Mouse (Mus musculus): ENCODE results near the gene Nod2. TPM values are rescaled to one million over a fixed set of nuclear protein-coding genes. Genes with fewer than 3 reads are reported as not detected.

Nod2 gene
- polyA plus RNA-seq, 1 experiment from 2014 or later, result 0.18 TPM

DNA sequence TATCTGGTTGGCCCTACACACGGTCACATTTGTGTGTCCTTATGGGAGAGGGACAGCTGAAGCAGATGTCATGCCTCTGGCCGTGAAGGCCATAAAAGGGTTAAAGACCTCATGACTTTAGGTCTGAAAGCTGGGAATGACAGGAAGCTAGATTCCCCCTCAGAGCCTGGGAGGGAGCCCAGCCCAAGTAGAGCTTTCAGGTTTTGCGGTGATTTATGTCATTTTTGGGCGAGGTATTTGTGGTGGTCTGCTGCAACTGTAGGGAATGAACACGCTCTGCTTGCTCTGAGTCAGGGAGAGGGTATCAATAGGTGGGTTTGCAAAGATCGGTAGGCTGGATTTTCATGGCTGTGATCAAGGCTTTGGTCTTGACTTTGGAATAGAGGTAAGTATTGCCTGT is 42.8 kb downstream of the Nod2 start:
- H3K9me3 ChIP-seq, result no peaks in the 10 kb centered on the region
- no peak overlapping the region for H3K4me2 ChIP-seq
- H3K36me3 ChIP-seq (replicated peaks), result no peaks in the 10 kb centered on the region
- no peak overlapping the region for H3K9ac ChIP-seq
- H3K4me3 ChIP-seq, result no peak overlapping the region
- H3K4me1 ChIP-seq, result no peaks in the 10 kb centered on the region
- no peak overlapping the region for H3K27ac ChIP-seq
- H3K27me3 ChIP-seq (replicated peaks), result 0 out of 2 replicates have a peak, but pooled peaks cover 3% of the 10 kb centered on the region
- WGBS, result 90% methylated on average over 6 of the region's 6 CpGs
- ATAC-seq (replicated peaks), result no peak

DNA sequence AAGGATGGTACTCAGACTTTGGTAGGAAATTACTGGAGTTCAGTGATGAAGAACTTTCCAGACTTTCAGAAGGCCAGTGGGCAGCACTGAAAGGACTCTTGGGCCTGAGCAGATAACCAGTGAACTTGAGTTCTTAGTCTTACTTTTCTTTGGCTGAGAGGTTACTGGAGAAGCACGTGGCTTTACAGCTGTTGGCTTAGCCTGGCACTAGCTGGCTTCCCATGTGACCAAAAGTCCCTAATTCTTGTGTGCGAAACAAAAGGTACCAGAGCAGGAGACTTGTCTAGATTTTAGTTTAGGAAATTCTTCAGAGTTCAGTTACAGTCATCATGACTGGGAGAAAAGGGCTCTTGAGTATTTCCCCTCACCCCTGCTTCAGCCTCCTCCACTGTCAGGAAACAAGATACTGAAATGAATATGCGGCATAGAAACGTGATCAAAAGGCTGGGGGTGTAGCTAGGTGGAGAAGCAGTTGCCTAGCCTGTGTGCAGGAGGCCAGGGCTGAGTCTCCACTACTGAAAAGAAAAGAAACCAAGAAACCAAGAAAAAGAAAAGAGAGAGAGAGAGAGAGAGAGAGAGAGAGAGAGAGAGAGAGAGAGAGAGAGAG is 44.3 kb downstream of the Nod2 start:
- H3K4me2 ChIP-seq, result no peak overlapping the region
- no peak overlapping the region for H3K9ac ChIP-seq
- H3K27ac ChIP-seq, result no peak overlapping the region
- no peak for ATAC-seq (replicated peaks)
- H3K9me3 ChIP-seq, result no peaks in the 10 kb centered on the region
- no peak overlapping the region for H3K4me3 ChIP-seq
- 0 out of 2 replicates have a peak, but pooled peaks cover 6% of the 10 kb centered on the region for H3K27me3 ChIP-seq (replicated peaks)
- WGBS, result 59% methylated on average over 4 of the region's 4 CpGs
- peaks cover 3% of the 10 kb centered on the region for H3K4me1 ChIP-seq
- H3K36me3 ChIP-seq (replicated peaks), result no peaks in the 10 kb centered on the region

DNA sequence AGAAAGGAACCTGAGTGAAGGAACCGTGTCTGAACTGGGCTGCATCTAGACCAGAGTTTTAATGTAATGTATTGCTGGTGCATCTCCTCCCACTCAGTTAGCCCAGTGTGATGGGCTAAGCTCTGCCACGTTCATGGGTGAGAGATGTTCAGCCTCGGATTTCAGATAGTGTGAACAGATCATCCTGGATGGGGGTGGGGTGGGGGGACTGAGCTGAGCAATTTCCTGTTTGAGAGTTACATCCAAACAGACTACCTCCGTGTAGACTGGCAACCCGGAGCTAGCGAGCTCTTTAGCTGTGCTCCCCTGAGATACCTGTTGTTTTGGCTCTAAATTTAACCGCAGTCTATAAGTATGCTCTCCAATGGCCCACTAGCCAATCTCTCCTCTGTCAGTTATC is 44.8 kb downstream of the Nod2 start:
- WGBS, result 59% methylated on average over 7 of the region's 7 CpGs
- H3K9me3 ChIP-seq, result no peaks in the 10 kb centered on the region
- no peak overlapping the region for H3K27ac ChIP-seq
- no peak overlapping the region for H3K9ac ChIP-seq
- no peak for ATAC-seq (replicated peaks)
- H3K36me3 ChIP-seq (replicated peaks), result no peaks in the 10 kb centered on the region
- H3K4me2 ChIP-seq, result no peak overlapping the region
- H3K4me1 ChIP-seq, result peaks cover 3% of the 10 kb centered on the region
- 0 out of 2 replicates have a peak, but pooled peaks cover 6% of the 10 kb centered on the region for H3K27me3 ChIP-seq (replicated peaks)
- H3K4me3 ChIP-seq, result no peak overlapping the region

DNA sequence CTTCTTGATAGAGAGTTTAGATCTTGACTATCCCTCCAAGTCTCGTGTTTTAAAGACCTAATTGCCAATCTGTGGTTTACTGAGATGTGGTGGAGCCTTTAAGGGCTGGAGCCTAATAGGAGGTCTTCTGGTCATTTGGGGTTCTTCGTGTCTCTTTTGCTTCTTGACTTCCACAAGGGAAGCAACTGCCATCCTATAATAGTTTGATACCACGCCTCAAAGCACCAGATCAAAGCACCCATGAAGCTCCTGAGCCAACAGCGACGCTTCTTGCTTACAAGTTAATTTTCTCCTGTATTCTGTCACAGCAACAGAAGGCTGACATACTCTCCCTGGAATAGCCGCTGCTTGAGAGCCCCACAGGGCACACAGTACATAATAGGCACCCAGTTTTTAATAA is 45.8 kb downstream of the Nod2 start:
- H3K4me3 ChIP-seq, result no peak overlapping the region
- no peak overlapping the region for H3K9ac ChIP-seq
- 70% methylated on average over 6 of the region's 6 CpGs for WGBS
- H3K27ac ChIP-seq, result no peak overlapping the region
- H3K36me3 ChIP-seq (replicated peaks), result no peaks in the 10 kb centered on the region
- H3K9me3 ChIP-seq, result no peaks in the 10 kb centered on the region
- ATAC-seq (replicated peaks), result no peak
- H3K4me1 ChIP-seq, result peaks cover 7% of the 10 kb centered on the region
- no peak overlapping the region for H3K4me2 ChIP-seq
- 0 out of 2 replicates have a peak, but pooled peaks cover 6% of the 10 kb centered on the region for H3K27me3 ChIP-seq (replicated peaks)

DNA sequence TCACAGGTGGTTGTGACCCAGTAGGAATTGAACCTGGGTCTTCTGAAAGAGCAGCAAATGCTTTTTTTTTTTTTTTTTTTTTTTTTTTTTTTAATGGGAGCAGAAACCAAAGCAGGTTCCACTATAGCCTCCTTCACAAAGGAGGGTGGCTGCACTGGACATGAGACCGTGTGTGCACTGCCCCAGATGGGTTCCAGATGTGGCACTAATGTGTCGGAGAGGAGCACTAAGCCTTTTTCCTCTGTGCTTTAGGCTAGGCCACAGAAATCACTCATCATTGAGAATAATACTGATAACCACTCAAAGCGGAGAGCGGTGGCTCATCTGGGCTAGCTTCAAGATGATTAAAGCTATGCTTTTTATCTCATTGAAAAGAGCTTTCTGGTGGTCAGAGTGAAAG is 46.3 kb downstream of the Nod2 start:
- WGBS, result 86% methylated on average over 4 of the region's 4 CpGs

DNA sequence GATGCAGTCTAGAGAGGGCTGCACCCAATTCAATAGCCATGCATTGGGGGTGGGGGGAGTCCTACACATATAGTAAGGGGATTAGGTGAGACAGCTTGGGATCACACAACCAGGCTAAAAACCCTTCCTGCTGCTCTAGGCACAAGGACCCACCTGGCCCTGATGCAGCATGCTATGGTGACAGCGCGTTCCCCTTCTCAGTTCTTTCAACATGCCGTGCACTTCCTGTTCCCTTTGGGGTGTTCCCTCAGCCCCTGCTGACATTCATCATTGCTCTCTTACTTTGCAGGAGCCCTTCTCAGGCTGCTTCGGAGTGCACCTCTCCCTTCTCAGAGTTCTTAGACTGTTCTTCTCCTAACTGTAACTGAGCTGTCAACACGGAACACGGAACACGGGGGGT is 47.2 kb downstream of the Nod2 start:
- no peak overlapping the region for H3K4me2 ChIP-seq
- no peaks in the 10 kb centered on the region for H3K9me3 ChIP-seq
- no peak for ATAC-seq (replicated peaks)
- H3K27ac ChIP-seq, result no peak overlapping the region
- WGBS, result 75% methylated on average over 7 of the region's 7 CpGs
- no peaks in the 10 kb centered on the region for H3K36me3 ChIP-seq (replicated peaks)
- no peak overlapping the region for H3K4me3 ChIP-seq
- H3K4me1 ChIP-seq, result peaks cover 12% of the 10 kb centered on the region
- H3K9ac ChIP-seq, result no peak overlapping the region
- H3K27me3 ChIP-seq (replicated peaks), result 0 out of 2 replicates have a peak, but pooled peaks cover 6% of the 10 kb centered on the region

More for the DNA sequence above, 46.3 kb downstream of the Nod2 start:
- H3K4me1 ChIP-seq, result peaks cover 9% of the 10 kb centered on the region
- H3K36me3 ChIP-seq (replicated peaks), result no peaks in the 10 kb centered on the region
- H3K27me3 ChIP-seq (replicated peaks), result 0 out of 2 replicates have a peak, but pooled peaks cover 6% of the 10 kb centered on the region
- H3K4me3 ChIP-seq, result no peak overlapping the region
- no peak overlapping the region for H3K27ac ChIP-seq
- H3K9ac ChIP-seq, result no peak overlapping the region
- H3K4me2 ChIP-seq, result no peak overlapping the region
- no peaks in the 10 kb centered on the region for H3K9me3 ChIP-seq
- ATAC-seq (replicated peaks), result no peak

DNA sequence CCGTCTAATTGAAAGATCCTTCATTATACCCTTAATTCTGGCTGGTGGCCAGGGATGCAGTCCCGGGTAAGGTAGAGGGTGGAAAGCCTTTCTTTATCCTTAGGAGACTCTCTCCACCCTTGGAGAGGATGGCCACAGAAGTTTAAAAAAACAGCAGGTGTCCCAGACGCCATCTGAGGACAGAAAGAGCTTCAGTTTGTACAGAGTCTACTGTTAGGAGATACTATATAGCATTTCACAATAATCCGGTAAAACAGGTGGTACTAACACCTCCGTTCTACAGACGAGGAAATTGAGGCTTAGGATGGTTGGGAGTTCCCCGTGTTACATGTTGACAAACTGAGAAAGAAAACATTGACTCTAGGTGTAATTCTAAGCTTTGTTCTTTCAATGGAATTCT is 49.1 kb downstream of the Nod2 start:
- Histone ChIP-seq H3K27me3 (replicated peaks) (0 out of 2 replicates have a peak, but pooled peaks cover 6% of the 10 kb centered on the region), H3K9me3 (no peaks in the 10 kb centered on the region), H3K36me3 (replicated peaks) (no peaks in the 10 kb centered on the region), H3K27ac (0 out of 2 replicates have a peak overlapping the region, but pooled peaks have one; percentile 2), H3K9ac (no peak overlapping the region), H3K4me3 (peak overlapping the region; percentile 92), H3K4me1 (peaks cover 12% of the 10 kb centered on the region), H3K4me2 (peak overlapping the region; percentile 73)
- 17% methylated on average over 7 of the region's 7 CpGs for WGBS
- peak; percentile 24; the same call in 1 of the 2 replicates for ATAC-seq (replicated peaks)

DNA sequence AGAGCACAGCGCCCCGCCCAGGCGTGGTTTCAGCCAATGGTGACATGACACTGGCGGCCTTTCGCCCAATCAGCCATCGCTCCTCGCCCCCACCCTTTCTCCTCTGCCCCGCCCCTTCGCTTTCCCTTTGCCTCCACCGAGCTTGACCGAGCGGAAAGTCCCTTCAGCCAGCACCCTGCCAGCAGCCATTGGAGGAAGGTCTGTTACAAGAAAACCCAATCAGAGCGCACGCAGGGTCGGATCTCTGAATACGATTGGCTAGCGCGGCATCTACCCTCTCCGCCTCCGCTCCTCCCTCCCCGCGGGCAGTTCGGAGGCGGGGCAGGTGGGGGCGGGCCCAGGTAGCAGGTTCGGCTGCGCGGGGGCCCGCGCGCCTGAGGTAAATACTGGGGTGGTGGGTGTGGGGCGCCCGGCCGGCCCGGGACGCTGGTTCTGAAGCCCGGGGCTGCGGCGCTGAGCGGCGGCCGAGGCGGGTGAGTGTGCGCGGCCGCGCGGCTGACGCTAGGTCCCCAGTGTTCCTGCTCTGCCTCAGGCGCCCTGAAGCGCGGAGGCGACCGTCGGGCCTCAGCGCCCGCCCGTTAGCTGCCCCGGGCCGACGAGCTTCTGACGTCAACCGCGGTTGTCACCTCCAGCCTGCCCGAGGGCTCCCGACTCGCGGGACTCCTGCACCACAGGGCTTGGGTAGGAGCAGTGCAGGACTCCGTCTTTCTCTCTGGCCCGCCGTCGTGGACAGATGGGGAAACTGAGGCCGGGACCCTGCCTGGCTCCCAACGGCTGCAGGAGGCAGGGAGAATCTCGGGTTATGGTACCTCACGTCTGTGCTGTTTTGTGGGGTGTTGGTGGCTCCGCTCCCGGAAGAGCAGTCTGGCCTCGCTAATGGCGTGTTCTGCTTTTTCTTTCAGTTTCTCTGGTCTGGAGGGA is 49.9 kb downstream of the Nod2 start, which contains the start of gene Cyld:
Gene Cyld, plus strand, starts transcription at position 308 of the 921 bp plus-strand sequence.
- under 1% methylated on average over 75 of the region's 80 CpGs for WGBS
- no peaks in the 10 kb centered on the region for H3K9me3 ChIP-seq

DNA sequence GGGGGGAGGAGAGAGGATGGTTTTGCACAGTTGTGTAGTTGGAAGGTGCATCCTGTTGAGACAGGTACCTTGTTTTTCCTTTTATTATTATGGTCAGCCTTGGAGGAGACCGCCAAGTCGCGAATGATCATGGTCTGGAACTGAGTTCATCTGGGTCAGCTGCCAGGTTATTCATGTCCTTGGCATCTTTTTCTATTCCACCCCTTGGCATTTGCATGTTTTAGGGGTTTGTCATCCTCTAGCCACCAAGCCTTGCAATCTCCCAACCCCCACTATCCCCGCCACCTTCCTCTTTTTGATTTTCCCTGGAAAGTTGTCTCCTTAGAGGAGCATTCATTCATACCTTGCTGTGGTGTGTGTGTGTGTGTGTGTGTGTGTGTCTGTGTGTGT is 50.5 kb downstream of the Nod2 start:
- H3K27ac ChIP-seq, result peak overlapping the region; percentile 90; the same call in 1 of the 2 replicates
- WGBS, result 21% methylated on average over 4 of the region's 4 CpGs

More for the DNA sequence above, 49.9 kb downstream of the Nod2 start, which contains the start of gene Cyld:
- Histone ChIP-seq H3K4me1 (peaks cover 14% of the 10 kb centered on the region), H3K27me3 (replicated peaks) (0 out of 2 replicates have a peak, but pooled peaks cover 6% of the 10 kb centered on the region), H3K36me3 (replicated peaks) (no peaks in the 10 kb centered on the region), H3K4me3 (peak within 1 kb of the TSS; percentile 92), H3K4me2 (peak within 1 kb of the TSS; percentile 73), H3K27ac (peak within 1 kb of the TSS; percentile 90), H3K9ac (peak within 1 kb of the TSS; percentile 78)
- peak; percentile 99 for ATAC-seq (replicated peaks)

DNA sequence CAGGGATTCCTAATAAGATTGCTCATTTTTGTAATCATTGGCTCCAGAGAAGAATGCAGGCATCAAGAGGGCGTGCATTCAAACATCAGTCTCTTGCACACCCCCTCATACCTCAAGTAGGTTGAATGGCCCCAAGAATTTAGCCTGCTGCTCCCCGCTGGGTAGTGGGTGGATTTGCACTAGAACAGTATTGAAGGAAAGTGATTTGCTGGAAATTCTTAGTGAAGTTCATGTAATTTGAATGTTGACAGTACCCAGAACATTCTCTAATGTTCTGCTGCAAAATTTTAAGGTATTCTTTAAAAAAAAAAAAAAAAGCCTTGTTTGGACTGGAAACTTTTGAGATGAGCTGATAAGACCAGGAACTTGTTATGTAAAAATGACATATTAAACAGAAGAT is 50.9 kb downstream of the Nod2 start:
- no peak for ATAC-seq (replicated peaks)
- Histone ChIP-seq H3K9me3 (no peaks in the 10 kb centered on the region), H3K36me3 (replicated peaks) (no peaks in the 10 kb centered on the region), H3K4me2 (peak overlapping the region; percentile 73), H3K27me3 (replicated peaks) (0 out of 2 replicates have a peak, but pooled peaks cover 6% of the 10 kb centered on the region), H3K4me1 (peaks cover 14% of the 10 kb centered on the region), H3K27ac (no peak overlapping the region), H3K4me3 (peak overlapping the region; percentile 92), H3K9ac (peak overlapping the region; percentile 78; the same call in 1 of the 2 replicates)
- WGBS, result 32% methylated on average over 2 of the region's 2 CpGs

More for the DNA sequence above, 50.5 kb downstream of the Nod2 start:
- Histone ChIP-seq H3K27me3 (replicated peaks) (0 out of 2 replicates have a peak, but pooled peaks cover 6% of the 10 kb centered on the region), H3K9me3 (no peaks in the 10 kb centered on the region), H3K4me1 (peaks cover 14% of the 10 kb centered on the region), H3K36me3 (replicated peaks) (no peaks in the 10 kb centered on the region), H3K9ac (peak overlapping the region; percentile 78), H3K4me2 (peak overlapping the region; percentile 73), H3K4me3 (peak overlapping the region; percentile 92)
- ATAC-seq (replicated peaks), result no peak

DNA sequence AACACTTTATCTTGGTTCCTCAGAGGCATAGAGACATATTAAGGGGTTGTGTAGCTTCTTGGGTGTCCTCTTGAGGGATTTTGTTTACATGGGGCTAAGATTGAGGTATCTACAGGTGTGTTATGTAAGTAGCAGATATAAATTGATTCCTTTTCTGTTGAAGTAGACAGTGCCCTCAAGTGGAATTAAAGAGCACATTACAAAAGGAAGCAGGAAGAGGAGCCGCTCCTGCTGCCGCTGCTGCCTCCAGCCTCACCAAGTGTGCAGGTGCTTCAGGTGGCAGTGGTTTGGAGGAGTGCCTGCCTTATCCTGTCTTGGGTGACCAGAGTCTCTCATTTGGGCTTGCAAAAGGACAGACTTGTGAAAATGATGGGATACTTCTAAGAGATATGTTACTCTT is 54.5 kb downstream of the Nod2 start:
- no peak overlapping the region for H3K27ac ChIP-seq
- H3K27me3 ChIP-seq (replicated peaks), result no peaks in the 10 kb centered on the region
- 33% methylated on average over 2 of the region's 2 CpGs for WGBS

DNA sequence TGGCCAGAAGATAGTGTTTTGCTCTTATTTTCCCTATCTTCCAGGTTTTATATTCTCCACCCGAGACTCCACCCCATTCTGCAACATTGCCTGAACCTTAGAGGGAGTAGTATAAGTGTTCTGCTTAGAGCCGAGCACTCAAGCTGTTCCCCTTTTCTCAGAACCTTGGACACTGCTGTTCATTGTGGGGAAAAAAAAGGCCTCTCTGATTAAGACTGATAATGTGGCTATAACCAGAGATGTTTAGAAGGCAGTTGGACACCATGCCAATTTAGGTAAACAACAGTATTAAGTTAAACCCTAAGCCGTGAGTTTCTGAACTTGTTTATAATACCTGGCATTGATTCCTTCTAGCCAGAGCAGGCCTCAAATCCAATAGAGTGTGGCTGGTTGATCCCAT is 55.7 kb downstream of the Nod2 start:
- H3K4me3 ChIP-seq, result no peak overlapping the region
- peaks cover 7% of the 10 kb centered on the region for H3K4me1 ChIP-seq
- H3K36me3 ChIP-seq (replicated peaks), result no peaks in the 10 kb centered on the region
- no peaks in the 10 kb centered on the region for H3K27me3 ChIP-seq (replicated peaks)
- no peak overlapping the region for H3K9ac ChIP-seq
- no peaks in the 10 kb centered on the region for H3K9me3 ChIP-seq
- WGBS, result 92% methylated on average over 3 of the region's 3 CpGs
- no peak for ATAC-seq (replicated peaks)
- H3K4me2 ChIP-seq, result no peak overlapping the region
- no peak overlapping the region for H3K27ac ChIP-seq

More for the DNA sequence above, 54.5 kb downstream of the Nod2 start:
- Histone ChIP-seq H3K4me1 (peaks cover 10% of the 10 kb centered on the region), H3K36me3 (replicated peaks) (no peaks in the 10 kb centered on the region), H3K9me3 (no peaks in the 10 kb centered on the region), H3K4me2 (no peak overlapping the region), H3K4me3 (no peak overlapping the region), H3K9ac (no peak overlapping the region)
- no peak for ATAC-seq (replicated peaks)

Data from midbrain, embryonic 15.5 days (tissue).